Mouse (Mus musculus): ENCODE results near the gene Gm26661. TPM values are rescaled to one million over a fixed set of nuclear protein-coding genes. Genes with fewer than 3 reads are reported as not detected.

Gm26661 gene
- polyA plus RNA-seq, 1 experiment from 2014 or later: not detected

- H3K4me3 ChIP-seq (ENCODE audit: low read depth, low read length): no peak overlapping the region
- H3K9me3 ChIP-seq (ENCODE audit: control insufficient read depth, low read length): no peaks in the 10 kb centered on the region
- no peaks in the 10 kb centered on the region for H3K36me3 ChIP-seq (ENCODE audit: control insufficient read depth, insufficient read depth, low read length)
- H3K4me2 ChIP-seq (ENCODE audit: low read depth, low read length): 0 out of 2 replicates have a peak overlapping the region, but pooled peaks have one; percentile 2
- no peaks in the 10 kb centered on the region for H3K27me3 ChIP-seq (replicated peaks; ENCODE audit: control insufficient read depth, insufficient read depth, low read length)
- peaks cover 50% of the 10 kb centered on the region for H3K4me1 ChIP-seq (ENCODE audit: control insufficient read depth, insufficient read depth, low read length)
- ATAC-seq (ENCODE audit: low read depth) (peak; percentile 73), DNase-seq (ENCODE audit: low spot score) (peak; percentile 85)
- peak overlapping the region; percentile 88 for H3K27ac ChIP-seq (replicated peaks; ENCODE audit: low read depth, low read length)
- 32% methylated on average over 10 of the region's 10 CpGs for WGBS
- H3K9ac ChIP-seq (ENCODE audit: low read depth, low read length): 0 out of 2 replicates have a peak overlapping the region, but pooled peaks have one; percentile 30
Measured at GRCm38 (mm10) chr14:7826151-7826937, 35.0 kb downstream of the Gm26661 start.

GRCm38 (mm10) chr14:7829181-7829580, 37.8 kb downstream of the Gm26661 start:
- 79% methylated on average over 2 of the region's 2 CpGs for WGBS
- Histone ChIP-seq H3K27ac (replicated peaks; ENCODE audit: low read depth, low read length) (no peak overlapping the region), H3K36me3 (ENCODE audit: control insufficient read depth, insufficient read depth, low read length) (no peaks in the 10 kb centered on the region), H3K4me3 (ENCODE audit: low read depth, low read length) (no peak overlapping the region), H3K4me2 (ENCODE audit: low read depth, low read length) (no peak overlapping the region), H3K9ac (ENCODE audit: low read depth, low read length) (no peak overlapping the region), H3K4me1 (ENCODE audit: control insufficient read depth, insufficient read depth, low read length) (peaks cover 28% of the 10 kb centered on the region), H3K27me3 (replicated peaks; ENCODE audit: control insufficient read depth, insufficient read depth, low read length) (no peaks in the 10 kb centered on the region), H3K9me3 (ENCODE audit: control insufficient read depth, low read length) (no peaks in the 10 kb centered on the region)
- no peak for DNase-seq (ENCODE audit: low spot score)
- no peak for ATAC-seq (ENCODE audit: low read depth)

GRCm38 (mm10) chr14:7831770-7832439, 40.5 kb downstream of the Gm26661 start:
- Histone ChIP-seq H3K4me3 (ENCODE audit: low read depth, low read length) (no peak overlapping the region), H3K9ac (ENCODE audit: low read depth, low read length) (no peak overlapping the region), H3K27ac (replicated peaks; ENCODE audit: low read depth, low read length) (no peak overlapping the region), H3K27me3 (replicated peaks; ENCODE audit: control insufficient read depth, insufficient read depth, low read length) (no peaks in the 10 kb centered on the region), H3K4me2 (ENCODE audit: low read depth, low read length) (no peak overlapping the region), H3K36me3 (ENCODE audit: control insufficient read depth, insufficient read depth, low read length) (no peaks in the 10 kb centered on the region), H3K9me3 (ENCODE audit: control insufficient read depth, low read length) (no peaks in the 10 kb centered on the region), H3K4me1 (ENCODE audit: control insufficient read depth, insufficient read depth, low read length) (peaks cover 2% of the 10 kb centered on the region)
- WGBS: 44% methylated on average over 1 of the region's 1 CpGs
- ATAC-seq (ENCODE audit: low read depth) (no peak), DNase-seq (ENCODE audit: low spot score) (no peak)

GRCm38 (mm10) chr14:7832440-7832783, 41.0 kb downstream of the Gm26661 start:
- 97% methylated on average over 5 of the region's 5 CpGs for WGBS
- Histone ChIP-seq H3K9ac (ENCODE audit: low read depth, low read length) (no peak overlapping the region), H3K4me2 (ENCODE audit: low read depth, low read length) (no peak overlapping the region), H3K36me3 (ENCODE audit: control insufficient read depth, insufficient read depth, low read length) (no peaks in the 10 kb centered on the region), H3K4me1 (ENCODE audit: control insufficient read depth, insufficient read depth, low read length) (no peaks in the 10 kb centered on the region; the same call in 1 of the 2 replicates), H3K27me3 (replicated peaks; ENCODE audit: control insufficient read depth, insufficient read depth, low read length) (no peaks in the 10 kb centered on the region), H3K9me3 (ENCODE audit: control insufficient read depth, low read length) (no peaks in the 10 kb centered on the region), H3K27ac (replicated peaks; ENCODE audit: low read depth, low read length) (no peak overlapping the region), H3K4me3 (ENCODE audit: low read depth, low read length) (no peak overlapping the region)
- no peak for DNase-seq (ENCODE audit: low spot score)
- no peak for ATAC-seq (ENCODE audit: low read depth)

GRCm38 (mm10) chr14:7833458-7833857, 42.1 kb downstream of the Gm26661 start:
- Histone ChIP-seq H3K36me3 (ENCODE audit: control insufficient read depth, insufficient read depth, low read length) (0 out of 2 replicates have a peak, but pooled peaks cover under 1% of the 10 kb centered on the region), H3K27ac (replicated peaks; ENCODE audit: low read depth, low read length) (no peak overlapping the region), H3K4me1 (ENCODE audit: control insufficient read depth, insufficient read depth, low read length) (no peaks in the 10 kb centered on the region), H3K9me3 (ENCODE audit: control insufficient read depth, low read length) (no peaks in the 10 kb centered on the region), H3K4me3 (ENCODE audit: low read depth, low read length) (no peak overlapping the region), H3K4me2 (ENCODE audit: low read depth, low read length) (no peak overlapping the region), H3K9ac (ENCODE audit: low read depth, low read length) (no peak overlapping the region), H3K27me3 (replicated peaks; ENCODE audit: control insufficient read depth, insufficient read depth, low read length) (no peaks in the 10 kb centered on the region)
- ATAC-seq (ENCODE audit: low read depth) (no peak), DNase-seq (ENCODE audit: low spot score) (no peak)
- WGBS: 79% methylated on average over 4 of the region's 4 CpGs

GRCm38 (mm10) chr14:7838564-7839089, 47.2 kb downstream of the Gm26661 start:
- no peak overlapping the region for H3K4me2 ChIP-seq (ENCODE audit: low read depth, low read length)
- DNase-seq (ENCODE audit: low spot score) (no peak), ATAC-seq (ENCODE audit: low read depth) (no peak)
- H3K4me1 ChIP-seq (ENCODE audit: control insufficient read depth, insufficient read depth, low read length): peaks cover 7% of the 10 kb centered on the region
- WGBS: 77% methylated on average over 5 of the region's 5 CpGs
- H3K9me3 ChIP-seq (ENCODE audit: control insufficient read depth, low read length): no peaks in the 10 kb centered on the region
- H3K36me3 ChIP-seq (ENCODE audit: control insufficient read depth, insufficient read depth, low read length): 0 out of 2 replicates have a peak, but pooled peaks cover 6% of the 10 kb centered on the region
- H3K27ac ChIP-seq (replicated peaks; ENCODE audit: low read depth, low read length): no peak overlapping the region
- no peaks in the 10 kb centered on the region for H3K27me3 ChIP-seq (replicated peaks; ENCODE audit: control insufficient read depth, insufficient read depth, low read length)
- no peak overlapping the region for H3K4me3 ChIP-seq (ENCODE audit: low read depth, low read length)
- H3K9ac ChIP-seq (ENCODE audit: low read depth, low read length): no peak overlapping the region

- DNase-seq (ENCODE audit: low spot score) (no peak), ATAC-seq (ENCODE audit: low read depth) (no peak)
- peaks cover 7% of the 10 kb centered on the region for H3K4me1 ChIP-seq (ENCODE audit: control insufficient read depth, insufficient read depth, low read length)
- no peaks in the 10 kb centered on the region for H3K9me3 ChIP-seq (ENCODE audit: control insufficient read depth, low read length)
- 0 out of 2 replicates have a peak, but pooled peaks cover 6% of the 10 kb centered on the region for H3K36me3 ChIP-seq (ENCODE audit: control insufficient read depth, insufficient read depth, low read length)
- H3K27ac ChIP-seq (replicated peaks; ENCODE audit: low read depth, low read length): no peak overlapping the region
- H3K9ac ChIP-seq (ENCODE audit: low read depth, low read length): no peak overlapping the region
- H3K27me3 ChIP-seq (replicated peaks; ENCODE audit: control insufficient read depth, insufficient read depth, low read length): no peaks in the 10 kb centered on the region
- WGBS: 33% methylated on average over 8 of the region's 8 CpGs
- H3K4me2 ChIP-seq (ENCODE audit: low read depth, low read length): no peak overlapping the region
- no peak overlapping the region for H3K4me3 ChIP-seq (ENCODE audit: low read depth, low read length)
Measured at GRCm38 (mm10) chr14:7839950-7840514, 48.6 kb downstream of the Gm26661 start.
